Mouse (Mus musculus): ENCODE data around the gene Jund. TPM values are rescaled to one million over a fixed set of nuclear protein-coding genes. Genes with fewer than 3 reads are reported as not detected.
A peak's percentile ranks its signal among the peaks of the same experiment; 100 is the strongest.

Gene Jund
- polyA plus RNA-seq, 1 experiment from 2014 or later, result 117 TPM

DNA sequence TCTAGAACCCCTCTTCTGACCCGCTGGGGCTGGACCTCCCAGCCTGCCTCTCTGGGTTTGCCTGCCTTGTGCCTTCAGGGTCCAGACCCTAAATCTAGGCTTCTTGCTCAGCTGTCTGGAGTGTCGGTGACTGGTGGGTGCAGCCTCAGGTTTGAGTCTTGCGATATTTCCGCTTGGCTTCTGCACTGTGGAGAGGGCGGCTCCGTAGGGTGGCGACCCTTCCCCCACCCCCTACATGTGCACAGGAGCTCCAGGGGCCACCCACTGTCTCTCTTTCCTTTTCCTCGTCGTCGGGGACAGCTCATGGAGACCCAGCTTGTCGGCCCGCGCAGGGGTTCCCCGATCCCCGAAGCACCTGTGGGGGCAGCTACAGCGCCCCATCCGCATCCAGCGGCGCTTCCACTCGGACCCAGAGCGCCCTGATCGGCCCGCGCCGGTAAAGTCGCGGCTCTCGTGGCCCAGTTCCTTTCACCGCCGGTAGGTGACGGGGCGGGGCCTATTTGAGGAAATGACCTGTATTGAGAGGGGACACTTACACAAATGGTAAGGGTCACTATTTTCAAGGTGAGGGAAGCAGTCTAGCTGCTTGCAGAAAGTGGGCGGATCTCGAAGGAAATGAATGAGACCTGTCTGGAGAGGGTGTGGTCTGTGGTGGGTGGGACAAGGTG lies 31.2 kb downstream of the Jund start:
- Histone ChIP-seq H3K4me1 (replicated peaks) (peaks cover 6% of the 10 kb centered on the region; the same call in 1 of the 2 replicates), H3K27ac (no peak overlapping the region), H3K9ac (replicated peaks) (no peak overlapping the region), H3K9me3 (no peaks in the 10 kb centered on the region), H3K27me3 (peaks cover 80% of the 10 kb centered on the region), H3K4me3 (replicated peaks) (peak overlapping the region; percentile 33), H3K36me3 (no peaks in the 10 kb centered on the region), H3K4me2 (peak overlapping the region; percentile 57)
- WGBS, result 4% methylated on average over 33 of the region's 34 CpGs
- no peak for ATAC-seq (ENCODE audit: insufficient number of reproducible peaks, insufficient read depth, low FRiP score, low TSS enrichment, low read depth)

- Histone ChIP-seq H3K4me1 (replicated peaks) (peaks cover 6% of the 10 kb centered on the region; the same call in 1 of the 2 replicates), H3K27me3 (peaks cover 78% of the 10 kb centered on the region), H3K4me3 (replicated peaks) (no peak overlapping the region), H3K27ac (no peak overlapping the region), H3K36me3 (no peaks in the 10 kb centered on the region), H3K9ac (replicated peaks) (no peak overlapping the region), H3K4me2 (no peak overlapping the region), H3K9me3 (no peaks in the 10 kb centered on the region)
- peak; percentile 3; the same call in 1 of the 2 replicates for ATAC-seq (ENCODE audit: insufficient number of reproducible peaks, insufficient read depth, low FRiP score, low TSS enrichment, low read depth)
- WGBS, result 84% methylated on average over 4 of the region's 4 CpGs
Measured at GRCm38 (mm10) chr8:70730956-70731355, 32.2 kb downstream of the Jund start.

DNA sequence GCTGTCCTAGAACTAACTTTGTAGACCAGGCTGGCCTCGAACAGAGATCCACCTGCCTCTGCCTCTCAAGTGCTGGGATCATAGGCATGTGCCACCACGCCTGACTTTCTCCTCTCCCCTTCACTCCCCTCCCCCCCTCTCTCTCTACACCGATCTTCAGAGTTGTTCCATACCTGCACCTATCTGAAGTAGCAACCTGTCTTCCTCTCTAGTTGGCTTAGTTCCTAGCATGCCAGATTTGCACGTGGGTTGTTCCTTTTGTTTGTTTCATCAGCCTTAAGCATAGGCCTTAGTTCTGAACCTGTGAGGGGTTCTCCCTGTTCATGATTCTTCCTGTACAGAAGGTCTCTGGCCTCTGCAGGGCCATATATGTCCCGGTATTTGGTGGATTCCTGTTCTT lies 39.0 kb downstream of the Jund start:
- Histone ChIP-seq H3K27me3 (peaks cover 56% of the 10 kb centered on the region), H3K9ac (replicated peaks) (no peak overlapping the region), H3K9me3 (no peaks in the 10 kb centered on the region), H3K4me2 (no peak overlapping the region), H3K36me3 (no peaks in the 10 kb centered on the region), H3K4me3 (replicated peaks) (no peak overlapping the region), H3K4me1 (replicated peaks) (no peaks in the 10 kb centered on the region), H3K27ac (no peak overlapping the region)
- 66% methylated on average over 5 of the region's 5 CpGs for WGBS
- no peak for ATAC-seq (ENCODE audit: insufficient number of reproducible peaks, insufficient read depth, low FRiP score, low TSS enrichment, low read depth)

- peaks cover 4% of the 10 kb centered on the region for H3K4me1 ChIP-seq (replicated peaks)
- H3K4me3 ChIP-seq (replicated peaks), result no peak overlapping the region
- H3K27me3 ChIP-seq, result peaks cover 56% of the 10 kb centered on the region
- no peak overlapping the region for H3K4me2 ChIP-seq
- no peak for ATAC-seq (ENCODE audit: insufficient number of reproducible peaks, insufficient read depth, low FRiP score, low TSS enrichment, low read depth)
- H3K36me3 ChIP-seq, result no peaks in the 10 kb centered on the region
- H3K9ac ChIP-seq (replicated peaks), result no peak overlapping the region
- WGBS, result 58% methylated on average over 3 of the region's 3 CpGs
- no peaks in the 10 kb centered on the region for H3K9me3 ChIP-seq
- no peak overlapping the region for H3K27ac ChIP-seq
Measured at GRCm38 (mm10) chr8:70738211-70738610, 39.5 kb downstream of the Jund start.

DNA sequence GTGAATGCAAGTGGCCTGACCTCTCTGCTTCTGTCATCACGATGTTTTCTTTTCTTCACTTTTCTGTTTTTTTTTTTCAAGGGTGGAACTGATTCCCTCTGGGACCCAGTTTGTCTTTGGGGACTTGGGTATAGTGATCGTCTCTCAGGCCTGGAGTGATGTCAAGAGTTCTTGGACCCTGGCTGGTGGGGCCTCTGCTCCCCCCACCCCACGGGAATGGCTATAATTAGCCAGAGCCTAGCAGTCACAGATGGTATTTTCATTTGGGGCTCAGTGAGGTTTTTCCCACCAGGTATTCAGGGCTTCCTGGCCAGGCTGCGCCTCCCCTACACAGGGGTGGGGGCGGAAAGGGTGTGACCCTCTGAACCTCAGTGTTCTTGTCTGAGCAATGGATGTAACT lies 42.9 kb downstream of the Jund start:
- no peak for ATAC-seq (ENCODE audit: insufficient number of reproducible peaks, insufficient read depth, low FRiP score, low TSS enrichment, low read depth)
- WGBS, result 50% methylated on average over 5 of the region's 5 CpGs

DNA sequence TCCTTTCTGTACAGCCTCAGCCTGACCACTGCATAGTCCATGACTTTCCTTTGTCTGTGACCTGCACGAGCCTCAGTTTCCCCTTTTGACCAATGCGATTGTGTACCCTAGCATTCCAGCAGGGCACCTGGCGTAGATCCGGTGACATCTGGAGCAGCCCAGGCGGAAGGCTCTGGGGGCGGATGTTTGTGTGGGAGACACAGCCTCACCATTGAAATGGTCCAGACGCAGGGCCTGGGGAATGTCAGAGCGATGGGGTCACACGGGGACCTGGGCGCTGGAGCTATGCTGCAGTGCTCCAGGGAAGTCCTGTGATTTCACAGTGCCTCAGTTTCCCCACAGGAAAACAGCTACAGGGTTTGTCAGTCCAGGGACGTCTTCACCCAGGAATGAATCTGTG lies 43.4 kb downstream of the Jund start:
- Histone ChIP-seq H3K4me2 (no peak overlapping the region), H3K27ac (no peak overlapping the region), H3K27me3 (peaks cover 84% of the 10 kb centered on the region), H3K9ac (replicated peaks) (no peak overlapping the region), H3K4me3 (replicated peaks) (no peak overlapping the region), H3K9me3 (no peaks in the 10 kb centered on the region), H3K36me3 (no peaks in the 10 kb centered on the region), H3K4me1 (replicated peaks) (peaks cover 15% of the 10 kb centered on the region)
- 51% methylated on average over 11 of the region's 11 CpGs for WGBS
- peak; percentile 35; the same call in 1 of the 2 replicates for ATAC-seq (ENCODE audit: insufficient number of reproducible peaks, insufficient read depth, low FRiP score, low TSS enrichment, low read depth)

More for the DNA sequence above, 42.9 kb downstream of the Jund start:
- H3K27me3 ChIP-seq, result peaks cover 83% of the 10 kb centered on the region
- H3K4me3 ChIP-seq (replicated peaks), result no peak overlapping the region
- no peaks in the 10 kb centered on the region for H3K9me3 ChIP-seq
- no peak overlapping the region for H3K27ac ChIP-seq
- peaks cover 15% of the 10 kb centered on the region for H3K4me1 ChIP-seq (replicated peaks)
- H3K36me3 ChIP-seq, result no peaks in the 10 kb centered on the region
- no peak overlapping the region for H3K9ac ChIP-seq (replicated peaks)
- H3K4me2 ChIP-seq, result no peak overlapping the region

DNA sequence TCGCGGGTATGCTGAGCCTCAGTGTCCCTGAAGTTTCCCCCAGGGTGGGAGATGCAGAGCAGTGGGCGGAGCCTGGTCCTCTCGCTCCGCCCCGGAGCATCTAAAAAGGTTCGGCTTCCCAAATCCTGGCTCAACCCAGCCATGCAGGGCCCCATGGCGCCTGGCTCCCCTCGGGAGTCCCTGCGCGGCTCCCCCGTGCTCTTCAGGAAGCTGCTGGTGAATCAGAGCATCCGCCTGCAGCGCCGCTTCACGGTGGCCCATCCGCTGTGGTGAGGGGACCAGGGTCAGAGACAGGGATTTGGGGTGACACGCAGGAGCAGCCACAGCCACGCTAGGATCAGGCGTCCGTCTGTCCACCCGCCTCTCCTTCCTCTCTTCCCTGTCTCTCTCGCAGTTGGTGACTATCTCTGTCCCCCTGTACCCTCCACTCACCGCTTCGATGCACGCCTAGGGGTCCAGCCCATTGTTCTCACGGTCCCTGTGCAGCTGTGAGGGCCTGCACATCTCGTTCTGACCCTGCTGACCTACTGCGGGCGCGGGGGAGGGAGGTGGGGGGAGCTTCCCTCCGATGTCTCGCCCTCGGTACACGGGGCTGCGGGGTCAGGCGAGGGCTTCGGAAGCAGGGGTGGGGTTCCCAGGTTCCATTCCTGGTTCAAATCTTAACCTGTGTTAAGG lies 44.4 kb downstream of the Jund start:
- H3K9me3 ChIP-seq, result no peaks in the 10 kb centered on the region
- H3K4me2 ChIP-seq, result peak overlapping the region; percentile 50
- no peaks in the 10 kb centered on the region for H3K36me3 ChIP-seq
- peak overlapping the region; percentile 30 for H3K4me3 ChIP-seq (replicated peaks)
- no peak overlapping the region for H3K27ac ChIP-seq
- ATAC-seq (ENCODE audit: insufficient number of reproducible peaks, insufficient read depth, low FRiP score, low TSS enrichment, low read depth), result no peak
- peak overlapping the region; percentile 44 for H3K9ac ChIP-seq (replicated peaks)
- peaks cover 84% of the 10 kb centered on the region for H3K27me3 ChIP-seq
- WGBS, result 3% methylated on average over 38 of the region's 38 CpGs
- peaks cover 15% of the 10 kb centered on the region for H3K4me1 ChIP-seq (replicated peaks)

DNA sequence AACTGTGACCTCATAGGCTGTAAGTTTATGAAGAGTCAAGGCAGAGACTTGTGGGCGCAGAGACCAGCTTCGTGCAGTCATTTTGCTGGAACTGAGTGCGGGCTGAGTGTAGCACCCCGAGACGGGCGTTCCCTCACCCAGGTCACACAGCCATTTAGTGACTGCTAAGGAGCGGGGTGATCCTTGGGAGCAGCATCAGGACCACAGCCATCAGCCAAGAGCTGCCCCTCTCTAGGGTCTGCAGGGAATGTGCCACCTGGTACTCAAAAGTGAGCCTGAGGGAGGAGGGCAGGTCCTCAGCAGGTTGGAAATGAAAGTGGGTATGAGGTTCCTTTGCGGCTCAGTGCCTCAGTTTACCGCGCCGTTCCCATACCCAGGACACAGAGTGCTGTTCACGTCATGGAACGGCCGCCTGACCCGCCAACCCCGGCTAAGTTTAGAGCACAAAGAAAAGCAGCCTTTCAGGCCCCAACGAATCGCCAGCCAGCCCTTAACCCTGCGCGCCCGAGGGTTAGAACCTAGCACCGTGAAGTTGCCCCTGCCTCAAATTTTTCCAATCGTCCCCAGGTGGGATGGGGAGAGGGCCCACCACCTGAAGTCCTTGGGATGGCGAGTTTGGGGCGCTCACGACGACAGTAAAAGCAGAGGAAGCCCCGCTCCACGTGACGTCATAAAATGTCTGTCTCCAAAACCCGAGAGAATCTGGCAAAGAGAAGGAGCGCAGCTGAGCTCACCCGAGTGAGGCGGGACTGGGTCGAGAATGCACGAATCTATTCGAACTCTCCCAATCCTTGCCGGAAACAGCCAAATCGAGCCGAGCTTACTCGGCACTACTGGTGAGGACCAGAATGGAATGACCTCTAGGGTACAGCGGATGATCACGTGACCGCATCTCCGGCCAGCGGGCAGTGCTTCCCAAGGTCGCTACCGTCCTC lies 45.2 kb downstream of the Jund start:
- ATAC-seq (ENCODE audit: insufficient number of reproducible peaks, insufficient read depth, low FRiP score, low TSS enrichment, low read depth), result no peak
- no peaks in the 10 kb centered on the region for H3K9me3 ChIP-seq
- peaks cover 15% of the 10 kb centered on the region for H3K4me1 ChIP-seq (replicated peaks)

DNA sequence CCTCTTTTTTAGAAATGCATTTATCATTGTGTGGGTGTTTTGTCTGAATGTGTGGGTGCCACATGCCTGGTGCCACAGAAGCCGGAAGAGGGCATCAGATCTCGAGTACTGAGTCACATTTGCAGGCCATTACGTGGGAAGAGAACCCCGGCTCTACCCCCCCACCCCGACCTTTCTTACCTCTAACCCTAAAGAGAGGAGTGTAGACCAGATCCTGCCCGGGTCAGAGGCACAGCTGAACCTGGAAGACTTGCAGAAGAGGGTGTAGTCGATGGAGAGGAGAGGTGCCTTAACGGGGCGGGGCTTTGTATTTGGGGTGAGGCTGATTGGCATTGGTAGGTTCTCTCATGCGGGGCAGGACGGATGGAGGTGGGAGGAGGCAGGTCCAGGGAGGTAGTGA lies 46.1 kb downstream of the Jund start:
- Histone ChIP-seq H3K4me1 (replicated peaks) (peaks cover 15% of the 10 kb centered on the region), H3K9ac (replicated peaks) (no peak overlapping the region), H3K27me3 (peaks cover 98% of the 10 kb centered on the region), H3K4me2 (no peak overlapping the region), H3K4me3 (replicated peaks) (no peak overlapping the region; the same call in 1 of the 2 replicates), H3K36me3 (no peaks in the 10 kb centered on the region), H3K9me3 (no peaks in the 10 kb centered on the region), H3K27ac (no peak overlapping the region)
- no peak for ATAC-seq (ENCODE audit: insufficient number of reproducible peaks, insufficient read depth, low FRiP score, low TSS enrichment, low read depth)
- WGBS, result 44% methylated on average over 11 of the region's 11 CpGs

More for the DNA sequence above, 45.2 kb downstream of the Jund start:
- peak overlapping the region; percentile 30 for H3K4me3 ChIP-seq (replicated peaks)
- peak overlapping the region; percentile 40 for H3K9ac ChIP-seq (replicated peaks)
- peak overlapping the region; percentile 50 for H3K4me2 ChIP-seq
- H3K36me3 ChIP-seq, result no peaks in the 10 kb centered on the region
- WGBS, result 5% methylated on average over 48 of the region's 48 CpGs
- no peak overlapping the region for H3K27ac ChIP-seq
- H3K27me3 ChIP-seq, result peaks cover 89% of the 10 kb centered on the region

- WGBS, result 49% methylated on average over 19 of the region's 19 CpGs
- peaks cover 91% of the 10 kb centered on the region for H3K27me3 ChIP-seq
- H3K27ac ChIP-seq, result no peak overlapping the region
Measured at GRCm38 (mm10) chr8:70745691-70746220, 47.0 kb downstream of the Jund start.

DNA sequence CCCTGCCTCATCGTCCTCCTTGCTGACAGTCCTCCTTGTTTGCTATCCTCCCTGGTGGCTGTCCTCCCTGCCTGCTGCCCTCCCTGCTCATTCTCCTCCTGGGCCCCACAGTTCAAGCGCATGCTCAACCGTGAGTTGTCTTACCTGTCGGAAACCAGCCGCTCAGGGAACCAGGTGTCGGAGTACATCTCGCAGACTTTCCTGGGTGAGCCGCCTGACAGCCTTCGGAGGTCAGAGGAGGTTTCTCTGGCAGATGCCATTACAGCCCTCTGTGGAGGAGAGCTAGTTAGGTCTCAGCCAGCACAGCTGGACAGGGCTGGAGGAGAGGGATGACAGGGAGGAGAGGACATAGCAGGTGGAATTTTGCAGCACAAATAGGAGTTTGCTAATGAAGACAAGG lies 47.9 kb downstream of the Jund start:
- Histone ChIP-seq H3K4me1 (replicated peaks) (peaks cover 15% of the 10 kb centered on the region), H3K27me3 (peaks cover 82% of the 10 kb centered on the region), H3K4me3 (replicated peaks) (no peak overlapping the region), H3K4me2 (no peak overlapping the region), H3K27ac (no peak overlapping the region), H3K36me3 (no peaks in the 10 kb centered on the region), H3K9ac (replicated peaks) (no peak overlapping the region), H3K9me3 (no peaks in the 10 kb centered on the region)
- 66% methylated on average over 9 of the region's 9 CpGs for WGBS
- no peak for ATAC-seq (ENCODE audit: insufficient number of reproducible peaks, insufficient read depth, low FRiP score, low TSS enrichment, low read depth)

More at GRCm38 (mm10) chr8:70745691-70746220, 47.0 kb downstream of the Jund start:
- Histone ChIP-seq H3K9ac (replicated peaks) (no peak overlapping the region), H3K9me3 (no peaks in the 10 kb centered on the region), H3K4me3 (replicated peaks) (no peak overlapping the region), H3K4me2 (no peak overlapping the region), H3K4me1 (replicated peaks) (peaks cover 15% of the 10 kb centered on the region), H3K36me3 (no peaks in the 10 kb centered on the region)
- no peak for ATAC-seq (ENCODE audit: insufficient number of reproducible peaks, insufficient read depth, low FRiP score, low TSS enrichment, low read depth)
